Mouse (Mus musculus): ENCODE results near the gene Rec114. TPM values are rescaled to one million over a fixed set of nuclear protein-coding genes. Genes with fewer than 3 reads are reported as not detected.

The Rec114 gene
- polyA plus RNA-seq, 1 experiment, result 2.0 TPM

- no peak for DNase-seq (ENCODE audit: extremely low spot score in 1 of 2, low spot score in 1 of 2)
These were observed 24.3 kb downstream of the Rec114 start for GRCm38 (mm10) chr9:58719471-58719870.

DNA sequence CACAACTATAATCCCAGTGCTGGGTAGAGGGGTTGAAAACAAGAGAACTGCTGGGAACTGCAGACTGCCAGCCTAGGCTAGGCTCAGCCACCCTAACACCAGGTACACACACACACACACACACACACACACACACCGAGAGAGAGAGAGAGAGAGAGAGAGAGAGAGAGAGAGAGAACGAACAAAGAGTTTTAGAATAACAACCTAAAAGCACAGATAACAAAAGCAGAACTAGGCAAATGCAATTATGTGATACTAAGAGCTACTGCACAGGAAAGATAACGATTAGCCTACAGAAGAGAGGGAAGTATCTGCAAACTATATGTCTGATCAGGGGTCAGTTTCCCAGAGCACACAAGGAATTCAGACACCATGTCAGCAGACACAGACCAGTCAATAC lies 24.8 kb downstream of the Rec114 start:
- DNase-seq (ENCODE audit: extremely low spot score in 1 of 2, low spot score in 1 of 2), result no peak

DNA sequence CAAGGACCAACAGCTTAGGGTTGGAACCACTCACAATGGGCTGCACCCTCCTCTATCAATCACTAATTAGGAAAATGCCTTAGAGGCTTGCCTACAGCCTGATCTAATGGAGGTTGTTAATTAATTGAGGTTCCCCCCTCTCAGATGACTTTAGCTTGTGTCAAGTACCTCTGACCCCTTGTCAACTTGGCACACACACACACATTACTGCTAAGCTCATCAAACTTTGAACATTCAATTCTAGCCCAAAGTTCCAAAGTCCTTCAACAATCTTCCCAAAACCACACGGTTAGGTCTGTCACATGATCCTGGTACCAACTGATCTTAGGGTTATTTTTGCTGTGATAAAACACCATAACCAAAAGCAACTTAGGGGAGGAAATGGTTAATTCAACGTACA lies 26.9 kb downstream of the Rec114 start:
- no peak for DNase-seq (ENCODE audit: extremely low spot score in 1 of 2, low spot score in 1 of 2)

GRCm38 (mm10) chr9:58710642-58711041 lies 33.1 kb downstream of the Rec114 start:
- no peak for DNase-seq (ENCODE audit: extremely low spot score in 1 of 2, low spot score in 1 of 2)

DNA sequence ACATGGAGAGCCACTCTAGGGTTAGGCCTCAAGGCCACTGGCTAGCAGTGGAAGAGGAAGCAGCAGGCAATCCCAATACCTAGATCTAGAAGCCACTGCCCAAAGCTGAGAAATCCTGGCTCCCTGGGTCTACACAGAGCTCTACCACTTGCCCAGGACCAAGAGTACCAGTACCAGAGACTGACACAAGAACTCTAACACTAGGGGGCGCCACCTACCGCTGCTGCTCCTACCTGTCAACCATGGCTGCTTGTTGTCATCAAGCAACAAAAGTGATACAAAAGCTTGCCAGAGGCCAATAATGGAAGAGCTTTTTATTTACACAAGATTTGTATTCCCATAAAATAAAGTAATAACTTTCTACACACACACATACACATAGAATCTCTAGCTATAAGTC lies 33.8 kb downstream of the Rec114 start:
- peak; percentile 33 to 88 for DNase-seq (ENCODE audit: extremely low spot score in 1 of 2, low spot score in 1 of 2)

DNA sequence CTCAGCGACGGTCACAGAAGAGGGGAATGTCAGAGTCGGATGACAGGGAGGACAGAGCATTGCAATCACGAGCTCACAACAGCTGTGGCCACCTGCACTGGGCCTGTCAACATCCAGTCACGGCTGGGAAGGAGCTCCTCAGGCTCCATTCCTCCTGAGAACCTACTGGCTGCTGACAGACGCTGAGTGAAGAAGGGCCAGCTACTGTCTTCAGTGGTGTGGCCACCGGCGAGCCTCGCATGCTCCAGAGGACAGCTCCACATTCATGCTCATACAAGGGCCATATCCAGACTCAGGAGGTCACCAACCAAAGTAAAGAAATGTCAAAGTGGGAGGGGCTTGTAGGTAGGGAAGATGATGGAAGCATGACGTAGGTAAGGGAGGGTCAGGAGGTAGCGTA lies 36.0 kb downstream of the Rec114 start:
- no peak for DNase-seq (ENCODE audit: extremely low spot score in 1 of 2, low spot score in 1 of 2)

GRCm38 (mm10) chr9:58706024-58706423 lies 37.7 kb downstream of the Rec114 start:
- no peak for DNase-seq (ENCODE audit: extremely low spot score in 1 of 2, low spot score in 1 of 2)

GRCm38 (mm10) chr9:58703766-58704165 lies 40.0 kb downstream of the Rec114 start:
- no peak for DNase-seq (ENCODE audit: extremely low spot score in 1 of 2, low spot score in 1 of 2)

DNA sequence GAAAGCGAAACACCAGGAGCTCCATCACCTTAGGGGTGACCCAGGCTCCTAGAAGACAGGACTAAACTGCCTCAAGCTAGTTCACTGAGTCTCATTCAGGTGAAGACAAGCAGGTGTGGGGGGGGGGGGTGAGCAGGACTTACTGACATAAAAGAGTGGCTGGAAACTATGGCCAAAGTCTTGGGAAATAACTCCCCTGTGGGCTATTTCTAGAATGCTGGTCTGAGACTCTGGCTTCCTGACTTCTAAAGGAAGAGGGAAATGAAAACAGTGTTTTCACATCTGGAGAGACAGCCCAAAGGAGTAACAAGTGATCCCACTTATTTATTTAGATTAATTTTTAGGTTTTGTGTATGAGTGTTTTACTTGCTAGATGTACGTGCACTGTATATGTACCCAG lies 42.0 kb downstream of the Rec114 start:
- no peak for DNase-seq (ENCODE audit: extremely low spot score in 1 of 2, low spot score in 1 of 2)

- no peak for DNase-seq (ENCODE audit: extremely low spot score in 1 of 2, low spot score in 1 of 2)
These were observed 45.3 kb downstream of the Rec114 start for GRCm38 (mm10) chr9:58698486-58698885.

- DNase-seq (ENCODE audit: extremely low spot score in 1 of 2, low spot score in 1 of 2), result no peak
These were observed 52.3 kb downstream of the Rec114 start for GRCm38 (mm10) chr9:58691471-58691870.

DNA sequence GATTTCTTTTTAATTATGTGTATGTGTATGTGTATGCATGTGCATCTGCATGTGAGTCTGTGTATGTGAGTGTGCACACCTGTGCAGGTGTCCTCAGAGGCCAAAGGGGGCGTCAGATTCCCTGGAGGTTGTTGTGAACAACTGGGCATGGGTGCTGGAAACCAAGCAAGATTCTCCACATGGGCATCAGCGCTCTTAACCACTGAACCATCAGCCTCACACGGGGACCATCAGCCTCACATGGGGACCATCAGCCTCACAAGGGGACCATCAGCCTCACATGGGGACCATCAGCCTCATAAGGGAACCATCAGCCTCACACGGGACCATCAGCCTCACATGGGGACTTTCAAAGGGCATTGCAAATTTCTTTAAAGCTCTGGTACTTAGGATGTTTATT lies 53.1 kb downstream of the Rec114 start:
- DNase-seq (ENCODE audit: extremely low spot score in 1 of 2, low spot score in 1 of 2), result no peak

DNA sequence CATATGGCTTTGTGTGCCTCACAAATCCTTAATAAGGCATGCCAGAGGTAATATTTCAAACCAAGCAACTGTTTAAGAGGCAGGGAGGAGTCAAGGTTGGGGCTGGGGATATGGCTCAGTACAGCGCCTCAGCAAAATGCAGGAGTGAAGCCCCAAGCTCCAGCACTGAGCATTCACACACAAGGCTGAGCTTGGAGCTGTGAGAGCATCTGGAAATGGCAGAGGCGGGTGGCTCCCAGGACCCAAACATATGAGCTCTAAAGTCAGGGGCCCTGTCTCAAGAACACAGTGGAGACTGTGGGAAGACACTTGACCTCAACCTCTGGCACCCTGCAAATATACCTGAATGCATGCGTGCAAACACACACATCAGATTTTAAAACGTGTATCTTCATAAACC lies 55.7 kb downstream of the Rec114 start:
- DNase-seq (ENCODE audit: extremely low spot score in 1 of 2, low spot score in 1 of 2), result no peak

GRCm38 (mm10) chr9:58685290-58685689 lies 58.5 kb downstream of the Rec114 start:
- DNase-seq (ENCODE audit: extremely low spot score in 1 of 2, low spot score in 1 of 2), result no peak

GRCm38 (mm10) chr9:58683372-58683771 lies 60.4 kb downstream of the Rec114 start:
- DNase-seq (ENCODE audit: extremely low spot score in 1 of 2, low spot score in 1 of 2), result no peak

- peak in 1 of 2 experiments; percentile 46 for DNase-seq (ENCODE audit: extremely low spot score in 1 of 2, low spot score in 1 of 2)
These were observed 61.7 kb downstream of the Rec114 start for GRCm38 (mm10) chr9:58682106-58682505.

DNA sequence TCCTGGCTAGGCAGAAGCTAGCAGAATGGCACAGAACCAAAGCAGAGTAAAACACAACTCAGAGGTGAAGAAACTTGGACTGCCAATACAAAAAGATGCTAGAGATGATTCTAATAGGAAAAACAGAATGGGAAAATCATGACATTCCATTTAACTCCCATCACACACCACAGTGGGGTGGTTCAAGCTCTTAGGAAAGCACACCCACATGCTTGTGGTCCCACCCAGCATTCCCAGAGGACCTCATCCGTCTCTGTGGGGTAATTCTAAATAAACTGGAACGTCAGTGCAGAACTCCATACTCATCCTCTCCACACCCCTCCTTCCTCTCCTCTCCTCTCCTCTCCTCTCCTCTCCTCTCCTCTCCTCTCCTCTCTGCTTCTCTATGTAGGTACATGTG lies 62.4 kb downstream of the Rec114 start:
- no peak for DNase-seq (ENCODE audit: extremely low spot score in 1 of 2, low spot score in 1 of 2)

- no peak for DNase-seq (ENCODE audit: extremely low spot score in 1 of 2, low spot score in 1 of 2)
These were observed 68.4 kb downstream of the Rec114 start for GRCm38 (mm10) chr9:58675371-58675770.

DNA sequence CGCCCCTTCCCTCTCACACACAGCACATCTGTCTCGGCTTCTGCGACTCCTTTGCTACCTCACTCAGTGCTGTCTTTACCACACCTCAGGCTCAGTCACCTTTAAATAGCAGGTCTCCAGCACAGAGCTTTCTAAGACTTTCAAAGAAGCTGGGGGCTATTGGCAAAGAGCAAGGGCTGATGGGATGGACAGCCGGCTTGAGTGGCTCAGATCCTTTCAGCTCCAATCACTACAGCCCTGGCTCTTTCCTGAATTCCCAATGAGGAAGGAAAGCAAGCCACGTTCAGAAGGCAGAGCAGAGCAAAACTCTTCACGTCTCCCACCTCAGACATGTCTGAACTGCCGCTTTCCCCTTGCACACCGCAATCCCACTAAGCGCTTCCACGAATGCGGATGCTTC lies 69.0 kb downstream of the Rec114 start:
- DNase-seq (ENCODE audit: extremely low spot score in 1 of 2, low spot score in 1 of 2), result no peak

DNA sequence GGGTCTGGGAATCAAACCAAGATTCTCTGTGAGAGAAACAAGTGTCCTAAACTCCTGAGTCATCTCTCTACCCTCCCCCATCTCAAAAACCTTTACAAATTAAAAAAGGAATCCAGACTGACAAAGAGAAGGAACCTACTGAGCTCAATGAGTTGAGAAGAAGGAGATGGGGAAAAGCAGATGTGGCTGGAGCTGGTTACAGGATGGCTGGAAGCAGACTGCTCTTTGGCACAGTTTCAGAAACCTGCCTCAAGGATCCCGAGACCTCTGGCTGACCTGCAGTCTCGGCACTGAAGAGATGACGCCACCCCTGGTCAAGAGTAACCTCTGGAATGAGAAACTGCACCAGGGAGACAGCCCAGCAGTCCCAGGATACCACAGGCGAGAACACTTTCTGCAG lies 71.3 kb downstream of the Rec114 start:
- no peak for DNase-seq (ENCODE audit: extremely low spot score in 1 of 2, low spot score in 1 of 2)

GRCm38 (mm10) chr9:58669819-58670218 lies 73.9 kb downstream of the Rec114 start:
- DNase-seq (ENCODE audit: extremely low spot score in 1 of 2, low spot score in 1 of 2), result no peak

- DNase-seq (ENCODE audit: extremely low spot score in 1 of 2, low spot score in 1 of 2), result no peak
These were observed 74.7 kb downstream of the Rec114 start for GRCm38 (mm10) chr9:58669071-58669470.

DNA sequence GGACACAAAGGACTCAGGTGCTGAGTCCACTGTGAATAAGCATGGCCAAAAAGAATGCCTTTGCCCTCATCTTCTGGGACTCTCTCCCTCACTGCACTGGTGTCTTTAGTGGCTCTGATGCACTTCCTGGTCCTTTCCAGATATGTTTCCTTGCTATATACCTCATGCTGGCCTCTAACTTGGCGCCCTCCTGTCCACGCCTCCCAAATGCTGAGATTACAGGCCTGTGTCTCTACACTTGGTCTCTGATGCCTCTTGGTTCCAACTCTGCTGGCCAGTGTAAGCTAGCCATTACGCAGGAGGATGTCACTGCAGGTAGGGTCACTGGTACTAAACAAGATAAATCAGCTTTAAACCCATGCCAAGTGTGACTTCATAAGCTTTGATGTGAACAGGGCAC lies 75.6 kb downstream of the Rec114 start:
- no peak for DNase-seq (ENCODE audit: extremely low spot score in 1 of 2, low spot score in 1 of 2)

GRCm38 (mm10) chr9:58667244-58667643 lies 76.5 kb downstream of the Rec114 start:
- no peak for DNase-seq (ENCODE audit: extremely low spot score in 1 of 2, low spot score in 1 of 2)

All from frontal cortex, adult 2 months (tissue).